ENCODE assay signal across 7 mouse cellular contexts in the genomic region with DNA sequence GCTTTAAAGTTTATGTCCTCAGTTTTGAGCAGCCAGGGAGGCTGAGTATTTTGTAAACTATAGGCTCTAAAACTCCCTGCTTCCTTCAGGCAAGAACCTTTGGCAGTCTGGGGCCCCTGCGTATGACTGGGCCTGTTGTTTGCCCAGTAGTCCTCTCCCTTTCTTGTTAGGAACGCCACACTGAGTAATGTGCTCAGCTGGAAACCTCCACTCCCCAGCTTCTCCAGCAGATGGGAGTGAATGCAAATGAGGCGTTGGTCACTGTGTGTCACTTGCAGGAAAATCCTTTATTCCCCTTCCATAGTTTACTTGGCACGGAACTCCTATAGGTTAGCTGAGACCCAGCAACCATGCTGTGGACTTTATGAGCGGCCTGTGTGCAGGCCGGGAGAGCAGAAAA. TPM values are rescaled to one million over a fixed set of nuclear protein-coding genes. Genes with fewer than 3 reads are reported as not detected.
DNase-seq lines count a peak whose midpoint lies in the region; ATAC-seq and TF ChIP-seq lines count a peak whose summit lies in the region.

No protein-coding gene starts in this region.

- no peak overlapping the region for H3K27ac ChIP-seq in lung, embryonic 14.5 days (ENCODE audit: low read depth)
- peak overlapping the region; percentile 80 for H3K27ac ChIP-seq in forebrain, embryonic 12.5 days
- H3K27ac ChIP-seq in stomach, embryonic 15.5 days, result no peak overlapping the region

- TF ChIP-seq CTCF in lung, embryonic 14.5 days (IDR thresholded peaks at IDR 0.05; ENCODE audit: low read depth), result peak; percentile 44

- DNase-seq in lung, embryonic 14.5 days, result peak; percentile 60
- no peak for DNase-seq in lung, postnatal 14 days
- peak; percentile 70 for DNase-seq in mesoderm, embryonic 11.5 days (ENCODE audit: low read depth, low spot score)
- DNase-seq in thymus, postnatal 14 days, result no peak

- no peaks in the 10 kb centered on the region for H3K27me3 ChIP-seq in lung, embryonic 14.5 days (ENCODE audit: insufficient read depth, low read length)
- no peaks in the 10 kb centered on the region for H3K27me3 ChIP-seq in forebrain, embryonic 12.5 days
- no peaks in the 10 kb centered on the region for H3K27me3 ChIP-seq in stomach, embryonic 15.5 days (replicated peaks)

- H3K4me1 ChIP-seq in lung, embryonic 14.5 days (ENCODE audit: insufficient read depth), result no peaks in the 10 kb centered on the region
- H3K4me1 ChIP-seq in forebrain, embryonic 12.5 days, result peaks cover 45% of the 10 kb centered on the region
- H3K4me1 ChIP-seq in stomach, embryonic 15.5 days, result peaks cover 5% of the 10 kb centered on the region; the same call in 1 of the 2 replicates

- no peaks in the 10 kb centered on the region for H3K36me3 ChIP-seq in lung, embryonic 14.5 days (ENCODE audit: insufficient read depth)
- peaks cover under 1% of the 10 kb centered on the region; the same call in 1 of the 2 replicates for H3K36me3 ChIP-seq in forebrain, embryonic 12.5 days (replicated peaks)
- no peaks in the 10 kb centered on the region for H3K36me3 ChIP-seq in stomach, embryonic 15.5 days

- H3K9me3 ChIP-seq in lung, embryonic 14.5 days (ENCODE audit: low read depth, low read length), result no peaks in the 10 kb centered on the region
- no peaks in the 10 kb centered on the region for H3K9me3 ChIP-seq in forebrain, embryonic 12.5 days
- no peaks in the 10 kb centered on the region for H3K9me3 ChIP-seq in stomach, embryonic 15.5 days

- no peak overlapping the region for H3K9ac ChIP-seq in lung, embryonic 14.5 days
- peak overlapping the region; percentile 38; the same call in 1 of the 2 replicates for H3K9ac ChIP-seq in forebrain, embryonic 12.5 days
- no peak overlapping the region for H3K9ac ChIP-seq in stomach, embryonic 15.5 days

- no peak for ATAC-seq in lung, embryonic 14.5 days (ENCODE audit: insufficient read depth)
- peak; percentile 37 for ATAC-seq in forebrain, embryonic 12.5 days (ENCODE audit: low FRiP score)
- ATAC-seq in stomach, embryonic 15.5 days (ENCODE audit: insufficient read depth, low FRiP score, low read depth), result peak; percentile 48
- no peak for ATAC-seq in megakaryocyte-erythroid progenitor cell, adult 5-6 weeks (replicated peaks; ENCODE audit: low FRiP score, low TSS enrichment, poor library complexity, severe bottlenecking)

- H3K4me2 ChIP-seq in lung, embryonic 14.5 days, result no peak overlapping the region; the same call in none of the 2 replicates
- peak overlapping the region; percentile 19 for H3K4me2 ChIP-seq in forebrain, embryonic 12.5 days
- H3K4me2 ChIP-seq in stomach, embryonic 15.5 days, result no peak overlapping the region

- 33% methylated on average over 6 of the region's 6 CpGs for WGBS in lung, embryonic 14.5 days
- WGBS in forebrain, embryonic 12.5 days, result 20% methylated on average over 6 of the region's 6 CpGs
- 50% methylated on average over 6 of the region's 6 CpGs for WGBS in stomach, embryonic 15.5 days

- no peak overlapping the region for H3K4me3 ChIP-seq in lung, embryonic 14.5 days (ENCODE audit: low read depth, low read length)
- H3K4me3 ChIP-seq in forebrain, embryonic 12.5 days (replicated peaks), result no peak overlapping the region
- H3K4me3 ChIP-seq in stomach, embryonic 15.5 days (replicated peaks), result no peak overlapping the region

RNA-seq across cellular contexts. Expression of gene Atp8a1, which starts 4.9 kb away (rescaled TPM):
- polyA plus RNA-seq in lung, embryonic 14.5 days (2014; fragmentation: Nextera tagmentation; extraction: Ambion mirVana), result 44.5 and 48.4 TPM in 2 replicates
- 25.2 and 28.1 TPM in 2 replicates for polyA plus RNA-seq in forebrain, embryonic 12.5 days (2016; fragmentation: Nextera tagmentation; extraction: Ambion mirVana)
- 11.6 and 13.5 TPM in 2 replicates for polyA plus RNA-seq in stomach, embryonic 15.5 days (2015; fragmentation: Nextera tagmentation; extraction: Ambion mirVana)
- total RNA-seq in megakaryocyte-erythroid progenitor cell, adult 5-6 weeks (2014; fragmentation: Nextera tagmentation), result 163 and 242 TPM in 2 replicates
- 103 and 184 TPM in 2 replicates for total RNA-seq in megakaryocyte-erythroid progenitor cell, adult 5-6 weeks (2017)

Comparison
In these comparisons a context has a peak if more than half of its experiments do, and no peak if none do; other contexts are left out.
1. DNase-seq: peak in lung, embryonic 14.5 days (single experiment) and mesoderm, embryonic 11.5 days (single experiment); none in lung, postnatal 14 days (single experiment) and thymus, postnatal 14 days (single experiment).
2. ATAC-seq: peak in forebrain, embryonic 12.5 days (single experiment) and stomach, embryonic 15.5 days (single experiment); none in lung, embryonic 14.5 days (single experiment) and megakaryocyte-erythroid progenitor cell, adult 5-6 weeks (single experiment).